Mouse (Mus musculus) gastrocnemius, adult 8-10 months (tissue): ENCODE results near the gene Spaar. TPM values are rescaled to one million over a fixed set of nuclear protein-coding genes. Genes with fewer than 3 reads are reported as not detected.
"Not testable (repeated sequence)": the region's sequence is repeated elsewhere in the genome, so short reads cannot be mapped to it uniquely, and the experiment has no call there.

Source experiments
- DNase-seq, 2 experiments: peaks; one replicate each; pipeline ENCODE4 v3.0.0; 2022; ENCODE audit warnings: low spot score in 2 of 2
- total RNA-seq, 4 experiments: library from RNA; stranded (reverse); gene quantifications; 2 replicates each; pipeline ENCODE4 v1.2.4; 2022

The Spaar gene
- total RNA-seq, 4 experiments from 2014 or later: 0.77 to 1.5 (median 0.91) TPM

DNA sequence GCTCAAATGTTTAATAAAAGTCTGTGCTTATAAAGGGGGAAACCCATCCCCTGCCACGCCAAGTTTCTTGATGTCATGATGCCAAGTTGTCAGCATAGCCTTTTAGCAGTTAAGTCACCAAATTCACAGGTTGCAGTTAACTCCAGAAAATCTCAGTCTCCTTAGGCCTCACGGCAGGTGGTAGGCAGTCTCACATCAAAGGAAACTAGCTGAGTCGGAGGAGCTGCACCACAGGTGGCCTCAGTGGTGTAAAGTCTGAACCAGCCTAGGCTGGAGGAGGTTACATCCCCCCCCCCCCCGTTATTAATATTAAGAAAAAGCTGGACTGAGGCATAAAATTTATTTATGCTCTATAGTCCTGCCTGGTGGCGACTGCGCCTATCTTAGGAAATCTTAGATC lies 65.5 kb downstream of the Spaar start:
- DNase-seq: no peak

DNA sequence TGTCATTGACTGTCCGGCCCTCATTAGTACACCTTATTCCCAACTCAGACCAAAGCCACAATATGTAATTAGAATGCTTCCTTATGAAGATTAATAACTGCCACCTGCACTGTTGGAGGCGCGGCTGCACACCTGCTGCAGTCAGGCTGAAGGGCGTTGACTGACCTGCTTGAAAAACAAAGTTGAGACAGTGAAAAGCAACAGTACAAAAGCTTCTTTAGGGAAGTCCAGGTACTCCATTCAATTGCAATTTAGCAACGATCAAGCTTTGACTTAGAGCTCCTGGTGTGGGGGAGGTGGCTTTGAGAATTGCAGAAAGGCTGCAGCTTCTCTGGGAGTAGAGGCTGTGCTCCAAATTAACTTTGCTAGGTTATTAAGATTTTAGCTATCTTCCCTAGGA lies 66.0 kb downstream of the Spaar start:
- DNase-seq: not testable (repeated sequence)

DNA sequence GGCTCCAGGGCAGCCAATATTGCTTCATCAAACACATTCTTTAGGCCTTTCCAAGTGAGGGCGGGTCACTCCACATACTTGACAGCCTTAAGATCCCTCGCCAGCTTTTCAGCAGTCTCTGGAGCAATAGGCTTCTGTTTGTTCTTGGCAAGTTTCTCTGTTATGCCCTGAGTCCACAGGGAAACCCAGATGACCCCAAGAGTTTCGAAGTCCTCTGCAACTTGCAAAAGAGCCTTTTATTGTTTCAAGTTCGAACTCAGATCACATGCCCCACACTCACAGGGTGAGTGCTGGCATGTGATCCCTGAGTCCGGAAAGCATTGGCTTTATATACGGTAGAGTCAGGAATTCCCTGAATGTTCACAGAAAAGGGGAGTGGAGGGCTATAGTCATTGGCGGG lies 69.1 kb downstream of the Spaar start:
- no peak for DNase-seq

Other genes starting within 250 kb of the Spaar start
- not detected for gene Sit1, start 246.3 kb upstream of the Spaar start, total RNA-seq
- 10 to 100 TPM; 19.2 to 34.9 (median 25.5) TPM for gene Ccdc107, start 237.1 kb upstream of the Spaar start, total RNA-seq
- gene Arhgef39, start 230.3 kb upstream of the Spaar start, total RNA-seq: not detected
- gene Car9, start 223.1 kb upstream of the Spaar start, total RNA-seq: 1 to 10 TPM; 3.2 to 8.8 (median 3.8) TPM
- gene Tpm2, start 206.3 kb upstream of the Spaar start, total RNA-seq: 1,000 to 10,000 TPM; 3,728 to 5,173 (median 4,676) TPM
- gene Creb3, start 167.7 kb upstream of the Spaar start, total RNA-seq: 10 to 100 TPM; 36.3 to 47.6 (median 41.3) TPM
- 10 to 100 TPM; 52.5 to 57.4 (median 56.6) TPM for gene Tln1, start 167.3 kb upstream of the Spaar start, total RNA-seq
- 10 to 100 TPM; 22.8 to 26.9 (median 23.5) TPM for gene Rgp1, start 151.3 kb upstream of the Spaar start, total RNA-seq
- 1 to 10 TPM; 3.8 to 4.4 (median 4.2) TPM for gene Gba2, start 151.2 kb upstream of the Spaar start, total RNA-seq
- not detected for gene Msmp, start 145.5 kb upstream of the Spaar start, total RNA-seq
- 10 to 100 TPM; 31.1 to 40.6 (median 32.6) TPM for gene Npr2, start 98.1 kb upstream of the Spaar start, total RNA-seq
- gene Spag8, start 76.4 kb upstream of the Spaar start, total RNA-seq: not detected
- gene Hint2, start 73.6 kb upstream of the Spaar start, total RNA-seq: 10 to 100 TPM; 46.4 to 48.6 (median 47.3) TPM
- gene Tmem8b, start 61.1 kb upstream of the Spaar start, total RNA-seq: 10 to 100 TPM in 2 of 4 experiments, 1 to 10 TPM in 2; 9.5 to 14.4 (median 10.4) TPM
- gene Fam221b, start 60.9 kb upstream of the Spaar start, total RNA-seq: under 1 TPM in 3 of 4 experiments, not detected in 1; 0.07 to 0.12 (median 0.11) TPM
- gene Olfr70, start 29.2 kb upstream of the Spaar start, total RNA-seq: not detected
- gene Olfr71, start 19.8 kb upstream of the Spaar start, total RNA-seq: not detected
- gene Hrct1, start 2.8 kb upstream of the Spaar start, total RNA-seq: 1 to 10 TPM in 3 of 4 experiments, under 1 TPM in 1; 0.73 to 2.9 (median 1.7) TPM
- not detected for gene Olfr159, start 41.0 kb downstream of the Spaar start, total RNA-seq
- not detected for gene Olfr156, start 93.9 kb downstream of the Spaar start, total RNA-seq
- not detected for gene Olfr157, start 110.2 kb downstream of the Spaar start, total RNA-seq
- gene Olfr155, start 121.5 kb downstream of the Spaar start, total RNA-seq: not detected
- gene Reck, start 145.5 kb downstream of the Spaar start, total RNA-seq: 1 to 10 TPM; 1.4 to 2.4 (median 2.0) TPM
- 1 to 10 TPM in 2 of 4 experiments, under 1 TPM in 2; 0.58 to 1.8 (median 1.1) TPM for gene Glipr2, start 227.4 kb downstream of the Spaar start, total RNA-seq